Mouse (Mus musculus): ENCODE measurements around the gene Gm4952. TPM values are rescaled to one million over a fixed set of nuclear protein-coding genes. Genes with fewer than 3 reads are reported as not detected.
A peak's percentile ranks its signal among the peaks of the same experiment; 100 is the strongest.

The Gm4952 gene
- total and polyA plus RNA-seq, 3 experiments: 0.17 to 0.26 TPM; not detected in 1

DNA sequence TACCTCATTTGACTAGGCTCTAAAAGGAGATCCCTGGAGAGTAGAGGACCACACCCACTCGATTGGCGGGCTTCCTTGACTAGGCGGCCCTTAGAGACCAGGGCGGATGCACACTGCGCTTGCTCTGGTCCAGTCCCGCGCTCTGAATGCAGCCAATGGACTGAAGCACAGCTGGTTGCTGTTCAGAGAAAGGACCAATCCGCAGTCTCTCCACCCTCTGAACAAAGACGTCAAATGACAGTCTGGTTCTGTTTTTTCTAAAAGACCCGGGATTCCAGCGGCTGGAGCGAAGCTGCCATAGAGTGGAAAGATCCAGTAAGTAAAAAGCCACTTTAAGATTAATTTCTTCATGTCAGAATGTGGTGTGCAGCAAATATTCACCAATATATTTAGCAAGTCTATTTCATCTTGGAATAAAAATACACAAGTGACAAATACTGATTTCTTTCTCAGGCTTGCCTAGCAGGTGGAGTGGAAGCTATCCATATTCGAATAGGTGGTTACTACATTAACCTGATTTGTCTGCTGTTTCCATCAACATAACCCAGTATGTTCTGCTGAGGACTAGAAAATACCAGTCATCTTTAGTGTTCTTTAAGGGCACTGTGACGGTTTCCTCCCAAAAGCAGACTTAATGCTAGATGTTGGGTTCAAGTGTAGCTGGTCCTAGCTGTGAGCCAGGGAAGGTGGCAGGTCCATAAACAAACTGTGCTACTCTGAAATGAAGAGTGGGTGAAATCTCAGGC lies 26.3 kb upstream of the Gm4952 start:
- peak overlapping the region; percentile 77 to 91 (median 85) for H3K4me3 ChIP-seq (replicated peaks in 1 of 3; ENCODE audit: low read depth in 2 of 3, low read length in 2 of 3, poor library complexity in 1 of 3)
- no peaks in the 10 kb centered on the region for H3K9me3 ChIP-seq (replicated peaks; ENCODE audit: low read length)
- TF ChIP-seq MXI1 (IDR thresholded peaks at IDR 0.05; ENCODE audit: low read depth, low read length) (peak; percentile 87), CHD2 (IDR thresholded peaks at IDR 0.05; ENCODE audit: low read length) (peak; percentile 85), CHD1 (IDR thresholded peaks at IDR 0.05; ENCODE audit: low read depth, low read length) (peak; percentile 24; the same call in 1 of the 2 replicates), PAX5 (IDR thresholded peaks at IDR 0.05; ENCODE audit: low read length) (no peak), MYC (IDR thresholded peaks at IDR 0.05; ENCODE audit: low read depth, low read length) (no peak), JUND (conservative IDR thresholded peaks at IDR 0.05; ENCODE audit: low read depth, low read length) (no peak; the same call in 1 of the 2 replicates), ETS1 (conservative IDR thresholded peaks at IDR 0.05; ENCODE audit: low read depth, low read length) (peak; percentile 65), RCOR1 (conservative IDR thresholded peaks at IDR 0.05; ENCODE audit: low read depth, low read length) (no peak), POLR2AphosphoS2 (IDR thresholded peaks at IDR 0.05; ENCODE audit: low read depth, low read length) (peak; percentile 92), MAZ (IDR thresholded peaks at IDR 0.05; ENCODE audit: low read depth, low read length) (no peak), NELFE (IDR thresholded peaks at IDR 0.05; ENCODE audit: low read depth, low read length) (peak; percentile 91), ELF1 (IDR thresholded peaks at IDR 0.05; ENCODE audit: low read depth, low read length) (peak; percentile 75), SMC3 (IDR thresholded peaks at IDR 0.05; ENCODE audit: low read depth, low read length) (no peak), USF1 (IDR thresholded peaks at IDR 0.05; ENCODE audit: low read depth, low read length) (no peak), GABPA (IDR thresholded peaks at IDR 0.05; ENCODE audit: insufficient replicate concordance, low read depth, low read length) (no peak), ZC3H11A (IDR thresholded peaks at IDR 0.05; ENCODE audit: low read depth, low read length) (no peak), MAFK (IDR thresholded peaks at IDR 0.05; ENCODE audit: insufficient replicate concordance, low read length) (no peak), POLR2A (IDR thresholded peaks at IDR 0.05; ENCODE audit: low read depth, low read length) (peak; percentile 68), JUN (IDR thresholded peaks at IDR 0.05; ENCODE audit: insufficient read depth, low read depth, low read length) (no peak), KAT2A (IDR thresholded peaks at IDR 0.05; ENCODE audit: insufficient replicate concordance, low read length) (peak; percentile 86), ZMIZ1 (IDR thresholded peaks at IDR 0.05; ENCODE audit: low read depth, low read length) (peak; percentile 69; the same call in 1 of the 2 replicates), HCFC1 (IDR thresholded peaks at IDR 0.05; ENCODE audit: low read depth, low read length) (peak; percentile 59; the same call in 1 of the 2 replicates), ZNF384 (IDR thresholded peaks at IDR 0.05; ENCODE audit: low read depth, low read length) (peak; percentile 96), SIN3A (IDR thresholded peaks at IDR 0.05; ENCODE audit: low read length) (peak; percentile 98), TBP (conservative IDR thresholded peaks at IDR 0.05; ENCODE audit: low read depth, low read length) (peak; percentile 94), E2F4 (IDR thresholded peaks at IDR 0.05; ENCODE audit: insufficient replicate concordance, low read depth, low read length) (peak; percentile 99), TCF12 (IDR thresholded peaks at IDR 0.05; ENCODE audit: low read depth, low read length) (peak; percentile 79), NRF1 (IDR thresholded peaks at IDR 0.05; ENCODE audit: low read depth, low read length) (peak; percentile 98), EP300 (IDR thresholded peaks at IDR 0.05; ENCODE audit: low read length) (no peak), MAX (IDR thresholded peaks at IDR 0.05; ENCODE audit: low read length) (peak; percentile 26), ZKSCAN1 (IDR thresholded peaks at IDR 0.05; ENCODE audit: borderline replicate concordance, low read depth, low read length) (no peak), CTCF (conservative IDR thresholded peaks at IDR 0.05 in 1 of 2, IDR thresholded peaks at IDR 0.05 in 1 of 2; ENCODE audit: low read depth in 2 of 2, low read length in 2 of 2) (no peak), UBTF (IDR thresholded peaks at IDR 0.05; ENCODE audit: low read depth, low read length) (no peak), USF2 (conservative IDR thresholded peaks at IDR 0.05; ENCODE audit: low read depth, low read length) (no peak), RAD21 (IDR thresholded peaks at IDR 0.05; ENCODE audit: low read depth, low read length) (no peak), IRF4 (IDR thresholded peaks at IDR 0.05; ENCODE audit: low read depth, low read length) (peak; percentile 77; the same call in 1 of the 2 replicates), MEF2A (IDR thresholded peaks at IDR 0.05; ENCODE audit: borderline replicate concordance, low read depth, low read length) (peak; percentile 58; the same call in 1 of the 2 replicates), BHLHE40 (IDR thresholded peaks at IDR 0.05; ENCODE audit: low read depth, low read length) (no peak)
- dilution Hi-C loops (cut with MboI; ENCODE audit: extremely low pct_ligation_motif_present, extremely low pct_unique_long_range_greater_than_20kb, low sequenced_read_pairs): no loop called here
- DNase-seq (ENCODE audit: extremely low read depth): peak; percentile 99
- in situ Hi-C loops (cut with MboI; ENCODE audit: low pct_ligation_motif_present, low pct_unique_long_range_greater_than_20kb, low sequenced_read_pairs): loop anchor here (10.0 kb wide), 2 partner anchors 231 to 559 kb away; no protein-coding TSS in a partner anchor
- H3K4me2 ChIP-seq (ENCODE audit: insufficient read depth, low read depth, poor library complexity, severe bottlenecking): peak overlapping the region; percentile 100
- H3K4me1 ChIP-seq (ENCODE audit: control insufficient read depth in 1 of 2, insufficient read depth in 2 of 2): peaks cover 18 to 54% of the 10 kb centered on the region in 2 experiments
- peak overlapping the region; percentile 92 for H3K27ac ChIP-seq (ENCODE audit: insufficient read depth, low read depth)
- H3K9ac ChIP-seq (ENCODE audit: insufficient read depth, low read depth): peak overlapping the region; percentile 95
- peaks cover 15 to 23% of the 10 kb centered on the region in 2 experiments for H3K36me3 ChIP-seq (replicated peaks in 1 of 2; ENCODE audit: control insufficient read depth in 1 of 2, insufficient read depth in 1 of 2, low read length in 1 of 2)
- no peaks in the 10 kb centered on the region for H3K27me3 ChIP-seq (replicated peaks)
- H3K79me2 ChIP-seq (replicated peaks; ENCODE audit: control insufficient read depth, extremely low read depth, insufficient read depth, poor library complexity, severe bottlenecking): peaks cover 67% of the 10 kb centered on the region
